Mouse (Mus musculus): ENCODE data around the gene 1700047I17Rik2.
"Not testable (repeated sequence)": the region's sequence is repeated elsewhere in the genome, so short reads cannot be mapped to it uniquely, and the experiment has no call there.

1700047I17Rik2 gene

GRCm38 (mm10) chr12:55199306-55199705, at the start of gene 1700047I17Rik2:
Gene 1700047I17Rik2, plus strand, starts transcription at chr12:55199592.
- not testable (repeated sequence) for DNase-seq (ENCODE audit: low read depth in 1 of 2, low spot score in 2 of 2)

GRCm38 (mm10) chr12:55154559-55155448, 44.6 kb upstream of the 1700047I17Rik2 start, which contains the start of gene Srp54b:
Gene Srp54b, plus strand, starts transcription at chr12:55155104.
- DNase-seq (ENCODE audit: low read depth in 1 of 2, low spot score in 2 of 2) = not testable (repeated sequence)

- DNase-seq (ENCODE audit: low read depth in 1 of 2, low spot score in 2 of 2) = not testable (repeated sequence)
Measured at GRCm38 (mm10) chr12:55155449-55155783, 44.0 kb upstream of the 1700047I17Rik2 start.

- DNase-seq (ENCODE audit: low read depth in 1 of 2, low spot score in 2 of 2) = not testable (repeated sequence)
Measured at GRCm38 (mm10) chr12:55167034-55167557, 32.3 kb upstream of the 1700047I17Rik2 start.

- DNase-seq (ENCODE audit: low read depth in 1 of 2, low spot score in 2 of 2) = not testable (repeated sequence)
Measured at GRCm38 (mm10) chr12:55187686-55188085, 11.7 kb upstream of the 1700047I17Rik2 start.

- not testable (repeated sequence) for DNase-seq (ENCODE audit: low read depth in 1 of 2, low spot score in 2 of 2)
Measured at GRCm38 (mm10) chr12:55189127-55189526, 10.3 kb upstream of the 1700047I17Rik2 start.

GRCm38 (mm10) chr12:55199799-55200198, 407 bp downstream of the 1700047I17Rik2 start:
- DNase-seq (ENCODE audit: low read depth in 1 of 2, low spot score in 2 of 2) = not testable (repeated sequence)

GRCm38 (mm10) chr12:55212944-55213343, 13.6 kb downstream of the 1700047I17Rik2 start:
- DNase-seq (ENCODE audit: low read depth in 1 of 2, low spot score in 2 of 2) = not testable (repeated sequence)

GRCm38 (mm10) chr12:55229626-55230519, 30.5 kb downstream of the 1700047I17Rik2 start, which contains the start of gene Srp54c:
Gene Srp54c, plus strand, starts transcription at chr12:55230168.
- not testable (repeated sequence) for DNase-seq (ENCODE audit: low read depth in 1 of 2, low spot score in 2 of 2)

- peak in 1 of 2 experiments; percentile 1 for DNase-seq (ENCODE audit: low read depth in 1 of 2, low spot score in 2 of 2)
Measured at GRCm38 (mm10) chr12:55230520-55230861, 31.1 kb downstream of the 1700047I17Rik2 start.

GRCm38 (mm10) chr12:55242243-55242642, 42.9 kb downstream of the 1700047I17Rik2 start:
- not testable (repeated sequence) for DNase-seq (ENCODE audit: low read depth in 1 of 2, low spot score in 2 of 2)

- not testable (repeated sequence) for DNase-seq (ENCODE audit: low read depth in 1 of 2, low spot score in 2 of 2)
Measured at GRCm38 (mm10) chr12:55261950-55262349, 62.6 kb downstream of the 1700047I17Rik2 start.

- DNase-seq (ENCODE audit: low read depth in 1 of 2, low spot score in 2 of 2) = not testable (repeated sequence)
Measured at GRCm38 (mm10) chr12:55263385-55263784, 64.0 kb downstream of the 1700047I17Rik2 start.

Data from monocyte, adult 2 months (primary cell).